Mouse (Mus musculus): ENCODE data around the gene Dcaf5. TPM values are rescaled to one million over a fixed set of nuclear protein-coding genes. Genes with fewer than 3 reads are reported as not detected.

Gene Dcaf5
- 8.9 TPM in 2 replicates for polyA plus RNA-seq (2015; fragmentation: Nextera tagmentation; extraction: Ambion mirVana)

DNA sequence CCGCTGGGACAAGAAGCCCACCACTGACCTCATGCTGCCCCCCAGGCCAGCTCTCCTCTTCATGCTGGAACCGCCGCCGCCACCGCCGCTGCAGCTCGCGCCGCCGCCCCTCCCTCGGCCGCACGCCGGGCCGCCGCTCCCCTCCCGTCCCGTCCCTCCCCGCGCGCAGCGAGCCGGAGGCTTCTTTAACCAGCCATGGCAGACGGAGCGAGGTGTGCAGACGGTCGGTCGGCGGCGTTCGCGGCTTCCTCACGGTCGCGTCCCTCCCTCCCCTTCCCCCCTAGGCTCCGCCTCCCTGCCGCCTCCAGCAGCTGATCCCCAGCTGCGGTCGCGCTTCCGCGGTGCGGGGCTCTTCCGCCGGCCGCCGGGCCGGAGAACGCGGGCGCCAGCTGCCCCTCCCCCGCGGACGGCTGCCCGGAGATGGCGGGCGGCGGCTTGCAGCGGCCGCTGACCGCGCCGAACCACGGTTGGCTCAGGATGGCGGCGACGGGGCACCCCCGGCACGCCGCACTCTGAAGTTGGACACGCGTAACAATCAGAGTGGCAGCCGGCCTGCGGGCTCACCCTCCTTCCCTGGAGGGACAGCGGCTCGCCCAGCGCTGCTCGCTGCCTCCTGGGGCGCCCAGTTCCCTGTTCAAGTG, at the start of gene Dcaf5:
Dcaf5 (minus strand) TSS at position 266 of the 641 bp plus-strand sequence.
- DNase-seq (ENCODE audit: low spot score), result peak; percentile 86

DNA sequence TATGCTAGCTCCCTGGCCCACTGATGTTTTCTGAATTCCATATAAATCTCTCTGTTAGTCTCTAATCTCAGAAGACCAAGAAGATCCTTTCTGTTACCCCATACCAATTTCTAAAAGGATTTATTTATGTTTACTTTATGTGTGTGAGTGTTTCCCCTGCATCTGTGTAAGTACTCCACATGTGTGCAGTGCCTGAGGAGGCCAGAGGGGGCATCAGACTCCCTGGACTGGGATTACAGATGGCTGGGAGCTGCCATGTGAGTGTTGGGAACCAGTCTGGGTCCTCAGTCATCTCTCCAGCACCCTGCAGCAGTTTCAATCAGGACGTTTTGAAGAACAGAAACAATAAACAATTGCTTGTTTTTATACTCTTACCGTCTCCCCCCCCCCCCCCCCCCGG, 47.0 kb upstream of the Dcaf5 start:
- no peak for DNase-seq (ENCODE audit: low spot score)

DNA sequence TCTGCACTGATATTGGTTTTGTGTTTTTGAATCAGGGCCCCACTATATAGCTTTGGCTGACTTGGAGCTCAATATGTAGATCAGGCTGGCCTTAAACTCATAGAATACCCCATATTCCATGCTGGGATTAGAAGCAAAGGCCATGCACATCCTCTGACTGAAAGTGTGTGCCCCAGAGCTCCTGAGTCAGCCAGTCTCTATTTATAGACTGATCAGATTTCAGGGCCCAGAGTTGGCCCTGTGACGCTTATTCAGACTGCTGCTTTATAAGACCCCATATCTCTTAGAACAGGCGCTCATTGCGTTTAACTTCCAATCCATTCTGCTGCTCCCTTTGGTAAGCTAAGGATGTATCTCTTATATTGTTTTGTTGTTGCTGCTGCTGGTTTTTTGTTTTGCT, 43.6 kb upstream of the Dcaf5 start:
- DNase-seq (ENCODE audit: low spot score), result no peak

DNA sequence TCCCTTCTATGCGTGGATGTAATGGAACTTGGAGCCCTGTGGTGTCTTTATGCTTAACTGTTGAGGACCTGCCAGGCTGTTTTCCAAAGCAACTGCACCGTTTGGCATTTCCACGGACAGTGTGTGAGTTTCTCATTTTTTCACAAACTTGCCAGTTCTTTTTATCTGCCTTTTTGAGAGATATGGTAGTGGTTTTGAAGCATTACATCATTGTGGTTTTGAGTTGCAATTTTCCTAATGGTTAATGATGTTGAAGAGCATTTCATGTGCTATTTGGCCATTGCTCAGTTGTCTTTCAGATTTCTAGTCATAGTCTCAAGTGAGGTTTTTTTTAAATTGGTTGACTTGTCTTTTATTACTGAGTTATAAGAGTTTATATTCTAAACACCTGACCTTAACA, 37.3 kb upstream of the Dcaf5 start:
- no peak for DNase-seq (ENCODE audit: low spot score)

DNA sequence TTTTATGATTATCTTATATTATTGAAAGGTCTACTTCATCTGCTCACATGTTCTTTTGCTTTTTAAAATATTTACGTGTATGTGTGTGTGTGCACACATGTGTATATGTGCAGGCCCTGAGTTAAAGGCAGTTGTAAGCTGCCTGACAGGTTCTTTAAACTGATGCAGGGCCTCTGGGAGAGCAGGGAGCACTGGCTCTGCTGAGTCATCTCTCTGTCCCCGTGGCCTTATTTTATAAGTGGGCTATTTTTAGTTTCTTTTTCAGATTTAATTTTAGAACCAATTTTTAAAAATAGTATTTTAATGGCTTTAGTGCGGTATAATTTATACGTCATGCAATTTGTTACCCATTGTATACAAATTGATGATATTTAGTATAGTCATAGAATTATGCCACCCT, 35.5 kb upstream of the Dcaf5 start:
- no peak for DNase-seq (ENCODE audit: low spot score)

DNA sequence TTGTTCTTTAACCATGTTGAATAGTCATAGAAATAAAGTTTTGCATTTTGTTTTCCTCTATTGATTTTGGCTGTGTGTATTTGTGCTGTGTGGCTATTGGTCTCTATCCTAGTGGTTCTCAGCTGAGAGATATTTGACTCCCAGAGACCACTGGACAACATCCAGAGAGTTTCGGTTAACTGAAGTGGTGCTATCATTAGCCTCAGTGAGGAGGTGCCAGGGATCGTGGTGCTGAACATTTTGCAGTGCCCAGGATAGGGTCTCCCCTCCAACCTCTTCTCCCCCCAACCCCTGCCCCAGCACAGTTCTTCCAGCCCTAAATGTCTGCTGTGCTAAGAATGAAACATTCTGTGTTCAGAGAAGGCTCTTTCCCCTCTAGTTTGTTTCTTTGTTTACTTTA, 33.8 kb upstream of the Dcaf5 start:
- DNase-seq (ENCODE audit: low spot score), result no peak

DNA sequence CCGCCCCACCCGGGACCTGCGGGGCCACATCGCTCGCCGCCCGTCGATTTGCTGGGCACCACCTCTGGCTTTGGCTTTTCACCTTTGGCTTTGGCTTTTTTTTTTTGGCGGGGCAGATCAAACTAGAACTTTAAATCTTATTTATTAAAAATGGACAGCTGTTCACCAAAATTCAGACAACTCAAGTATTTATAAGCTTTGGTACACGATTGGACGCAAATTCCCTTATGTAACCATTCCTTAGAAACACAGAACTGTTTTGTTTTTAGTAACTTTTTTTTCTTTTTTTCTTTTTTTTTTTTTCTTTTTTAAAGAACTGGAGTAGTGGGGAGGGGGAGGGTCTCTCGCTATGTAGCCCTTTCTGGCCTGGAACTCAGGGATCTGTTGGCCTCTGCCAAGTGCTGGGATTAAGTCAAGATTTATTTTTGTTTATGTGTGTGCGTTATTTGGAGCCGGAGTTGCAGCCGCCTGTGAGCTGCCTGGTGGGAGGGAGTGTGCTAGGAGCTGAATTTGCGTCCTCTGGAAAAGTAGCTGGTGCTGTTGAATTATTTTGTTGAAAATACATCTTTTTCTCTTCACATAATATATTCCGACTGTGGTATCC, 27.4 kb upstream of the Dcaf5 start:
- DNase-seq (ENCODE audit: low spot score), result no peak

DNA sequence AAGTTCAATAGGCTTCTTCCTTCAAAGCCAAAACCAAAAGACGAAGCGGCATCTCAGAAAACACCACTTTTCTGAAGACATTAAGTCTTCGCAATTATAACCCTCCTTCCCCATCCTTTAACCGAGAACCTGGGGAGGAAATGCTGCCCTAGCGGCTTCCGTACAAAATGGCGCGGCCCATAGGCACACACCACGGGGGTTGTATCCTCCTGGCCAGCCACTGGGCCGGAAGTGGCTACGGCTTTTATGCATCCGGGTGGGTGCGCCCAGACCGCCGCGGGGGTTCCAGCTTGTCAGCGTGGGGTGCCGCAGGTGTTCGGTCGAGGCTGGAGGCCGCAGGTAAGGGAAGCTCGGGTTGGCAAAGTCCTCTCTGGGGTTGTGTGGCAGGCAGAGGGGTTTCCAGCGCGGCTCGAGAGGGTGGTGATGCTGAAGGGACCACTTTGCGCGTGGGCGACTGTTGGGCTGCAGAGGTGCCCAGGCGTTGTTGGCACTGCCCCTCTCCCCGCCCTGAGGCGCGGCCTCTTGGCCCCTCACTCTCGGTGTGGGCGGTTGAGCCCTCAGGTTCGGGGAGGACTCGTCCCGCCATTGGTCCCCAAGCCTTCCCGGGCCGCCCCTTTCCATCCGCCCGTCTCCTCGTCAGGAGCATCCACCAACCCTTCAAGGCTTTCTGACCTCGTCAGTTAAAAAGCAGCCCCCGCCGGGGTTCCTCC, 26.7 kb upstream of the Dcaf5 start, which contains the start of gene Exd2:
Exd2 (plus strand) TSS at position 154 of the 710 bp plus-strand sequence.
- peak; percentile 92 for DNase-seq (ENCODE audit: low spot score)

DNA sequence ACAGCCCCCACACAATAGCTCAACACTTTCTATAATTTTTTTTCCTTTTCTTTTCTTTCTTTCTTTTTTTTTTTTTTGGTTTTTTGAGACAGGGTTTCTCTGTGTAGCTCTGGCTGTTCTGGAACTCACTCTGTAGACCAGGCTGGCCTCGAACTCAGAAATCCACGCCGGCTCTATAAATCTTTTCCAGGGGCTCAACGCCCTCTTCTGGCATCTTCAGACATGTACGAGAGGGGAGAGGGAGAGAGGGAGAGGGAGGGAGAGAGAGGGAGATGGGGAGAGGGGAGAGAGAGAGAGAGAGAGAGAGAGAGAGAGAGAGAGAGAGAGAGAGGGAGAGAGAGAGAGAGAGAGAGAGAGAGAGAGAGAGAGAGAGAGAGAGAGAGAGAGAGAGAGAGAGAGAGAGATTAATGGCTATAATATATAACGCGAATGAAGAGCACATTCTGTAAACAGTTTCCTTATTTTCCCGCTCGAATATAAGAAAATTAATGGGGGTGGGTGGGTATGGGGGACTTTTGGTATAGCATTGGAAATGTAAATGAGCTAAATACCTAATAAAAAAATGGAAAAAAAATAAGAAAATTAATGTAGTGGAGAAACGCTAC, 26.0 kb upstream of the Dcaf5 start:
- DNase-seq (ENCODE audit: low spot score), result peak; percentile 16

DNA sequence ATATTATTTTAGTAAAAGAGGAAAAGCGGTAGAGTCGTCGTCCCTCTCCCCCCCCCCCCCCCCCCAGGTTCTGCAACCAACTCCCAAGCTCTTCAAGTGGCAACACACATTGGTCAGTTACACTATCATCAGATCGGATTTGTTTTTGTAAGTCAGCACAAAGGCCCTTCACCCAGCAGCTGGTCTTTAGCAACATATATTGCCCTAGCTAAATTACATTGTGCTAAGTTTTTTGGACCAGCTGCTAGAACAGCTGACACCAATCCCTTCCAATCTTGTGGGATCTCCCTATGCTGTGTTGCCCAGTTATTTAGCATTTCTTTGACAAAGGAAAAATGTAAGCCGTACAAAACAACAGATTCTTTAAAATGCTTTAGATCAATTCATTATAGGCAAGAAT, 21.6 kb upstream of the Dcaf5 start:
- DNase-seq (ENCODE audit: low spot score), result no peak

DNA sequence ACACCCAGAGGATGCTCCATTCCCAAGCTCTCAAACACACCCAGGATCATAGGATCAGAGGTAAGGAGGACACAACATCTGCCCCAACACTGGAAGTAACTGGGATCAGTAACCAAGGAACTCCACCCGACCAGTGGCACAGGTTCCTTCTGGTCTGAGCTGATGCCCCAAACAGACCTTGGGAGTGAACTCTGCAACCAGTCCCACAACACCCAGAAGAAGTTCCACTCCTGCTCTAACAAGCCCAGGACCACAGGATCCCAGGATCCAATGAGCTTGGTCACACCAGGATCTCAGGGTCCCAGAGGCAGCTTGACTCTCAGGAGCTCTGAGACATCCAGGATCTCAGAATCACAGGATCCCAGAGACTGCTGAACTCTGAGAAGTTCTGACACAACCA, 17.1 kb upstream of the Dcaf5 start:
- no peak for DNase-seq (ENCODE audit: low spot score)

DNA sequence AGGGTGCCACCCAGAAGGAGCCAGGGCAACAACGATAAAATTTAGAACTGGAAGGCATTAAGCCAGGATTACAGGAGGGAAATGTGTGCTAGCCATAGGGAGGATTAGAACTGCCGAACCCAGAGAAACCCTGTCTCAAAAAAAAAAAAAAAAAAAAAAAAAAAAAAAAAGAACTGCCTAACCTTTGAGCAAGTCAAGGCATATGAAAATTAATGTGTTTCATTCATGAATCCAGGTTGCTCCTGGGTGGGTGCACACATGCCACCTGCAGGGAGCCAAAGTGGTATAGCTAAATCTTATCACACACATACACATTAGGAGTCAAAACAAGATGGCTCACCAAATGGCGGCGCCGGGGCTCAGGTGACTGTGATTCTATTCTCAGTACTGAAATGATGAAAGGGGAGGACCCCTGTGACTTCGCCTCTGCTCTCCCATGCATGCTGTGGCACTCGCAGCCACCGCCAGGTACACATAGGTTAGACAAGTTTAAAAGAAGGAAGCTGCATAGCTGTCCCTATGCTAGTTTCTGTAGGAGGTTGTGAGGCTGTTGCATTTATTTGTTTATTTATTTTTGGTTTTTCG, 8.2 kb upstream of the Dcaf5 start:
- DNase-seq (ENCODE audit: low spot score), result no peak

DNA sequence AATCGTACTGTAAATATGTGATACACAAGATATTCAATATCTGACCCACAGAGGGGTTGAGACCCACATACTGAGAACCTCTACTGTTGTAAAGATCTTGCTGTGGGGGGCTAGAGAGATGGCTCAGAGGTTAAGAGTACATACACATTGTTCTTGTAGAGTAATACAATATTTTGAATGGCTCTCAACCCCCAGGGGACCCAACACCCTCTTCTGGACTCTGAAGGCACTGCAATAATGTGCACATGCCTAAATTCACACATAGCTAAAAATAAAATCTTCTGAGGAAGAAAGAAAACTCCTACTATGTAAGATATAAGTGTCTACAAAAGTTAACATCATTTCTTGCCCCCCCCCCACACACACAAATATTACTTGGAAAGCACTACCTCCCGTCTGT, 4.6 kb upstream of the Dcaf5 start:
- peak; percentile 16 for DNase-seq (ENCODE audit: low spot score)

DNA sequence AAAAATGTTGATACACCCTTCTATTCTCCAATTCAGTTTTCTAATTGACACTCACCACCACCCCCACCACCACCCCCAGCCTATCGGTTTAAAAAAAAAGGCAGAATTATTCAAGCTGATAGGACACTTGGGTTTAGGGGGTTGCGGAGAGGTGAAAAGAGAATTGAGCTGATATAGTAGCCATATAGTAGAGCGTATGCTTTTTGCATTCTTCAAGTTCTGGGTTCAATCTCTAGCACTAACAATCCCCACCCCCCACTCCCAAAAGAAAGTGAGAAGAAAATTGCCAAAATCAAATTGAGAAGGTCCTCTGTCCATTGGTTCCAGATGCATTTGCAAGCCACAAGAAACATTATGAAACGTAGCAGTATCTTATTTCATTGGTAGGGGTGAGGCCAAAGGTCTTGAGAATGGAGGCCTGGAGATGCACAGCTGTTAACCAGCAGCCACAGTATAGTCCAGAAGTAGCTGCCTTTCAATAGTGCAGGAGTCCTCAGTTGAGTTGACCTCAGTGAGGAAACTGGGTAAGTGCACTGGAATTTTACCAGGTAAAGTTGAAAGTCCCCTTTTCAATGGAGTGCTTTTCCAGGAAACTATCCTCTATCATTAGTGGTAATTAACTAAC, 762 bp upstream of the Dcaf5 start:
- DNase-seq (ENCODE audit: low spot score), result no peak

DNA sequence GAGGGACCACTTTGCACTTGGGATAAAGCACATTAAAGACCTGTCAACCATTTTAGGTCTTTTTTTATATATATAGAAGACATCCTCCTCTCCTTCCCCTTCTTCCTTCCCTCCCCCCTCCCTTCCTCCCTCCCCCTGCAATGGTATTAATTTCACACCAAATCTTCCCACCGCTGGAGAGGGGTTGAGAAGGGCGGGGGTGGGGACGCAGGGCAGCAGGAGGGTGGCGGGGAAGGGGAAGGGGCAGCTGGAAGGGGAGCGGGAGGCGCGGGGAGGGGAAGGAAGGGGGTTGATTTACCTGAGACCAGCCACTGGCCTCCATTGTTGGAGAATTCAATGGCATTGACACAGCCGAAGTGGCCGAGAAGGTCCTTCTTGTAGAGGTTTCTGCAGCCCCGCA, 514 bp downstream of the Dcaf5 start:
- peak; percentile 26 for DNase-seq (ENCODE audit: low spot score)

DNA sequence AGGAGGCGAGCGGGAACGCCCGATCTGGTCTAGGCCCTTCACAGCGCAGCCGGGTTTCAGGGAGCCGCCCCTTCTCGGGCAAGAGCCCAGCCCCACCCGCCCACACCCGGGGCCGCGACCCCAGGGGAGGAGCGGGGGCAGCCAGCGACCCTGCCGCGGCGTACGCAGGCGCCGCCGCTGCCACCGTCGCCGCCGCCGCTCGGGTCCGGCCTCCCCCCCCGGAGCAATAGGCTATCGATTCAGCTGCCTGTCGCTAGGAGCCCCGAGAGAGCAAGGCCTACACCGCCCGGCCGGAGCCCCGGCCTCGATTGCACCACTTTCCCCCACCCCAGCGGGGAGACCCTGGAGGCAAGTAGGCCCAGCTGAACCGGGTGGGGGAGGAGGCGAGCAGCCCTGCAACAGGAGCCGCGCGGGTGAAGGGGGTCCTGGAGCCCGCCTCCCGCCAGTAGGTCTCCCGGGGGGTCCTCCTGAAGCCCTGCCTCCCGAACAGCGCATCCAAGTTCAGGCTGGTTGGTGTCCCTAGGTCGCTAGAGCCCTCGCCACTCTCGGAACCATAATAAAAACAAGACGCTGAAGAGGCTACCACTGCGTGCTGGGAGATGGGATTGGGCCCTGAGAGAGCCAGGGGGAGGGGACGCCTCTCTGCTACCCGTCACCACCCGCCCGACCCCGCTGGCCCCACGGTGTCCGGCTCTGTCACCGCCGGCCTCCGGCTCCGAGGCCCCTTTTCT, 1.3 kb downstream of the Dcaf5 start:
- DNase-seq (ENCODE audit: low spot score), result peak; percentile 72

DNA sequence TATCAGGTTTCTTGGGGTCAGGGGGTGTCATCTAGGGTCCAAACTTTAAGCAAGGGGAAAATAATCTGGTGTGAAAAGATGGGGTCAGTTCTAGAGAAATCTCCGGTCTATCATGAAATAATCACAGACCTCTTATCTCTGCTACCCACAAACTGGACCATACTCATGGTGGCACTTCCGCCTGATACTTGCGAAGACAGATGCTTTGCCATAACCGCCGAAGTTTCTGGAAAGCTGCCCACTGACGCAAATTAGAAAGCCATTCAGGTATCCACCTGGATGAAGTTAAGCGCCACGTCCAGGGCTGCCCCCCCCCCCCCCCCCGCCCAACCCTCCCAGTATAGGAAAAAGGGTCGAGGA, 1.8 kb downstream of the Dcaf5 start:
- DNase-seq (ENCODE audit: low spot score), result no peak

DNA sequence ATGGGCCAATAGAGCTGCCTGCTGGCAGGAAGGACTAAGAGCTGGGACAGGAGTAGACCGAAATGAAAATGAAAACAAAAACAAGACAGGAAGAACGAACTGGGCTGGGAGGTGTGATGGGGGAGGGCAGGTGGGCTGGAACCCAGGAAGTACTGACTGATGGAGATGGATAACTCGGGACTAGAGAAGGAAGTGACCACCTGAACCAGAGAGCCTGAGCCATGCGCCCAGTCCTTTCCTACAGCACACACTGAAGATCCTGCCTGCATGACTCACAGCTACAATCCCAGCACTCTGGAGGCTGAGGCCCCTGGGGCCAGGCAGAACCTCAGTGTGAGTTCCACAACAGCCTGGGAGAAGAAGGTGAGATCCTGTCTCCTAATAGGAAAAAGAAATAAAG, 3.1 kb downstream of the Dcaf5 start:
- DNase-seq (ENCODE audit: low spot score), result no peak

DNA sequence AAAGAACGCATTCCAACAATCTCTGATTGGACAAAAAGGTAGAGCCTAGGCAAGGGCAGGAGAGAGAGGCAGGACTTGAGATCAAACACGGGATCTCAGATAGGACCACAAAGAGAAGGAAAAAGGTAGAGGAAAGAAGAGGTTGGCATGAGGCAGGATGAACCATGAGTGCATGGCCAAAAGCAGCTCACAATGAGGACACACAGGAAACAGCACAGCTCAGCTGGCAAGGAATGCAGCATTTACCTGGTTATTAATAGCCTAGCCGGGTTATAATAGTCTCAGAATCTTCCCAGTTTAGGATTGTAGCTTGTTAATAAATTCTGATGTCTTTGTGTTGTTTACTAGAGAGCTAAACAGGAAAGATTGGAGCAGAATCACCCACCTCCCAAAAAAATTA, 8.7 kb downstream of the Dcaf5 start:
- no peak for DNase-seq (ENCODE audit: low spot score)

DNA sequence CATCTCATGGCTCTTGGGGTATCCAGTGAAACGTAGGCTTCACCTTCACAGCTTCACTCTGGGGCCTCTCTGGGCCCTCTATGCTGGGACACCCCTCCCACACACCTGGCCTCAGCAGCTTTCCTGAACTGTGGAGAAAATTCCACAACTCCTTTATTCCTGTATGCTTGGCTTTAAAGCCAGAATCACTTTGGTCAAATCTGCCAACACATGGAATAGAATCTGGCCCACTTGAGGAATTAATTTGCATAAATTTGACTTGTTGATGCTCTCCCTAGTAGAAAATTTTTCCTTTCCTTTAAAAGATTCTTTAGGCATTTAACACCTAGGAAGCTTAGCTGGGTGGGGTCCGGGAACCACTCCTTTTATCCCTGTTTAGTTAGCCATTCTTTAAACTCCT, 21.3 kb downstream of the Dcaf5 start:
- DNase-seq (ENCODE audit: low spot score), result no peak

DNA sequence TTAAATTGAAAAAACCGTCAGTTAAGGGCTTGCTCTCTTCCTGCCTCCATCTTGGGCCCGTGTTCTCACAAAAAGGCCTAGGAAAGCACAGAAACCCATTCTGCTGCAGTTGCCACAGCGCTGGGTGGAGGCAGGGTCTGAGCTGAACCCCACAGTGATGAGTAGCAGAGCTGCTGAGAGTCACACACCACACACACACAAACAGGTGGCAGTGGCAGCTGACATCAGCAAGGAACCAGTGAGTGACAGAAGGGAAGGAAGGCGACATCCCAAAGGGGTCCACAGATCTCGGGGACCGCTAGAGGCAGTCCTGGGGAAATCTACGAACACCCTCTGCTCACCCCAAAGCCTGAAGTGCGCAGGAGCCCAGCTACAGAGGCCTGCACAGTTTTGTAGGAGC, 25.5 kb downstream of the Dcaf5 start:
- no peak for DNase-seq (ENCODE audit: low spot score)
